Mouse (Mus musculus): ENCODE data around the gene Wdr73. TPM values are rescaled to one million over a fixed set of nuclear protein-coding genes. Genes with fewer than 3 reads are reported as not detected.

Wdr73 gene
- total and polyA plus RNA-seq, 2 experiments from 2014 or later = 33.2 to 35.0 TPM

DNA sequence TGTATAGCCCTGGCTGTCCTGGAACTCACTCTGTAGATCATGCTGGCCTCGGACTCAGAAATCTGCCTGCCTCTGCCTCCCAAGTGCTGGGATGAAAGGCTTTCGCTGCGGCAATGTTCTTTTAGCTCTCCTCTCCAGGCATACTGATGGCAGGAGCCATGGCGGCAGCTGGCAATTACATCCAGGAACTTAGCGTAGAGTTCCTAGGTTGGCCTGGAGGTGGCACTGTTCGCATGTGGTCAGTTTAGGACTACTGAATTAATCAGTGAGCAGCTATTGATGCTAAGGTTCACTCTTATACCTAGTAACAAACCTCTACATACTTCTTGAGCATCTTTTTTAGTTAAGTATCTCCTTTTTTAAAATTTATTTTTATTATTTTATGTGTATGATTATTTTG is 43.9 kb downstream of the Wdr73 start:
- no peak overlapping the region for H3K27ac ChIP-seq (ENCODE audit: low read depth, low read length)
- no peak overlapping the region for H3K9ac ChIP-seq (replicated peaks; ENCODE audit: low read length, poor library complexity, severe bottlenecking)
- 21% methylated on average over 6 of the region's 6 CpGs for WGBS
- ATAC-seq (ENCODE audit: low FRiP score) = no peak
- H3K9me3 ChIP-seq (ENCODE audit: low read length) = no peaks in the 10 kb centered on the region
- no peak overlapping the region for H3K4me2 ChIP-seq (ENCODE audit: low read depth, low read length, poor library complexity, severe bottlenecking)
- H3K36me3 ChIP-seq (ENCODE audit: insufficient read depth, low read length) = no peaks in the 10 kb centered on the region
- peak; percentile 83 for TF ChIP-seq CTCF (IDR thresholded peaks at IDR 0.05)
- no peaks in the 10 kb centered on the region for H3K4me1 ChIP-seq (ENCODE audit: insufficient read depth, low read length)
- no peak overlapping the region for H3K4me3 ChIP-seq (ENCODE audit: low read depth, low read length)
- no peaks in the 10 kb centered on the region for H3K27me3 ChIP-seq (ENCODE audit: insufficient read depth, low read length)
- DNase-seq (ENCODE audit: low spot score) = peak; percentile 84

DNA sequence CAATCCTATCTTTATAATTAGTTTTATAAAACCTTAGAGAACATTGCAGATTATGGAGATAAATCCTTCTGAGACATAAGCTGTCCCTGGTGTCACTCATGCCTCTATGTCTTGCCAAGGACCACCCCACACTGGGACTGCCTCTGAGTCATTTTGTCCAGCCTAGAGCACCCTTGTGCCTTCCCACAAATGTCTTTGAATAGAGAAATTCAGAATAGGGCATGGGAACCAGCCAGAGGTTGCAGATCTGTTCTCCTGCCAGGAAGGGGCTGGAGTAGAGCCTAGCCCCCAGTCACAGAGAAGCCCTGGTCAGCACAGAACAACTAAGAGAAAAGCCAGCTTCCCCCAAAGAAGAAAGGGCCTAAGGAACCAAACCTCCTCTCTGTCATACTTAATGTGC is 45.8 kb downstream of the Wdr73 start:
- H3K4me3 ChIP-seq (ENCODE audit: low read depth, low read length) = no peak overlapping the region
- H3K9ac ChIP-seq (replicated peaks; ENCODE audit: low read length, poor library complexity, severe bottlenecking) = no peak overlapping the region
- H3K9me3 ChIP-seq (ENCODE audit: low read length) = no peaks in the 10 kb centered on the region
- H3K4me1 ChIP-seq (ENCODE audit: insufficient read depth, low read length) = no peaks in the 10 kb centered on the region
- no peak overlapping the region for H3K27ac ChIP-seq (ENCODE audit: low read depth, low read length)
- H3K36me3 ChIP-seq (ENCODE audit: insufficient read depth, low read length) = no peaks in the 10 kb centered on the region
- ATAC-seq (ENCODE audit: low FRiP score) = no peak
- no peak for TF ChIP-seq CTCF (IDR thresholded peaks at IDR 0.05)
- H3K4me2 ChIP-seq (ENCODE audit: low read depth, low read length, poor library complexity, severe bottlenecking) = no peak overlapping the region
- peak; percentile 53 for DNase-seq (ENCODE audit: low spot score)
- H3K27me3 ChIP-seq (ENCODE audit: insufficient read depth, low read length) = no peaks in the 10 kb centered on the region

- Histone ChIP-seq H3K9me3 (ENCODE audit: low read length) (no peaks in the 10 kb centered on the region), H3K4me3 (ENCODE audit: low read depth, low read length) (no peak overlapping the region), H3K9ac (replicated peaks; ENCODE audit: low read length, poor library complexity, severe bottlenecking) (no peak overlapping the region), H3K4me1 (ENCODE audit: insufficient read depth, low read length) (no peaks in the 10 kb centered on the region), H3K36me3 (ENCODE audit: insufficient read depth, low read length) (no peaks in the 10 kb centered on the region), H3K4me2 (ENCODE audit: low read depth, low read length, poor library complexity, severe bottlenecking) (no peak overlapping the region), H3K27ac (ENCODE audit: low read depth, low read length) (no peak overlapping the region), H3K27me3 (ENCODE audit: insufficient read depth, low read length) (no peaks in the 10 kb centered on the region)
- WGBS = 98% methylated on average over 3 of the region's 3 CpGs
- no peak for DNase-seq (ENCODE audit: low spot score)
- TF ChIP-seq CTCF (IDR thresholded peaks at IDR 0.05) = 0 out of 2 replicates have a peak, but pooled peaks have one; percentile 19
- no peak for ATAC-seq (ENCODE audit: low FRiP score)
Measured at GRCm38 (mm10) chr7:80853218-80853617, 47.9 kb downstream of the Wdr73 start.

DNA sequence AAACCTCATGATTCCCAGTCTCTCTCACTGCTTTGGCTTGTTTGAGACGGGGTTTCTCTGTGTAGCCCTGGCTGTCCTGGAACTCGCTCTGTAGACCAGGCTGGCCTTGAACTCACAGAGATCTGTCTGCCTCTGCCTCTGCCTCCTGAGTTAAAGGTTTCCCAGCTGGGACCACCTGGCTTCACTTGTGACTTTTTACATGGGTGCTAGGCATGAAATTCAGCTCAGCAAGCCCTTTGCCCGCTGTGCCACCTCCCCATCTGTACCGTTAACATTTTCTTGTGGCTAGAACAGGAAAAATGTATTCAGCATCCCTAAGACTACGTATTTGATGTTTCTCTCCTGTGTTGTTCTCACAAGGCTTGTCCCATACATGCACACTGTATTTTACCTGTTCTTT is 50.5 kb downstream of the Wdr73 start:
- Histone ChIP-seq H3K4me2 (ENCODE audit: low read depth, low read length, poor library complexity, severe bottlenecking) (no peak overlapping the region), H3K27me3 (ENCODE audit: insufficient read depth, low read length) (no peaks in the 10 kb centered on the region), H3K9ac (replicated peaks; ENCODE audit: low read length, poor library complexity, severe bottlenecking) (no peak overlapping the region), H3K4me1 (ENCODE audit: insufficient read depth, low read length) (no peaks in the 10 kb centered on the region), H3K9me3 (ENCODE audit: low read length) (no peaks in the 10 kb centered on the region), H3K36me3 (ENCODE audit: insufficient read depth, low read length) (no peaks in the 10 kb centered on the region), H3K27ac (ENCODE audit: low read depth, low read length) (no peak overlapping the region), H3K4me3 (ENCODE audit: low read depth, low read length) (no peak overlapping the region)
- TF ChIP-seq CTCF (IDR thresholded peaks at IDR 0.05) = no peak
- ATAC-seq (ENCODE audit: low FRiP score) (no peak), DNase-seq (ENCODE audit: low spot score) (no peak)
- WGBS = 87% methylated on average over 5 of the region's 5 CpGs

DNA sequence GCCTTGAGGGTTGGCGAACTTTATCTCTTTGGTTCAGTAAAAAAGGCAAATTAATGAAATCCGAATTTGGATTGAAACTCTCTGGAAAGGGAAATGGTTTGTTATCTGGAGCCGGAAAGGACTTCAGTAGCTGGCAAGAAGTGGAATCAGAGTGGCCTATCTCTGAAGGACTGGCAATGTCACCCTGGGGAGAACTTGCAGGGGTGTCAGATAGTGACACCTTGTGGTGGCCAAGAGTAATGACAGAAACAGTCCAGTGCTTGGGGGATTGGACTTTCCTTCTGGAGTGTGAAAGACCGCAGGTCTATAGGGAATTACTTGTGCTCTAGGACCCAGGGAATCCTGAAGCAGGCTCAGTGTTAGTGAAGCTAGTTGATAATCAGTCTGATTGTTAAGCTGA is 51.4 kb downstream of the Wdr73 start:
- Histone ChIP-seq H3K27me3 (ENCODE audit: insufficient read depth, low read length) (no peaks in the 10 kb centered on the region), H3K36me3 (ENCODE audit: insufficient read depth, low read length) (no peaks in the 10 kb centered on the region), H3K9ac (replicated peaks; ENCODE audit: low read length, poor library complexity, severe bottlenecking) (no peak overlapping the region), H3K4me2 (ENCODE audit: low read depth, low read length, poor library complexity, severe bottlenecking) (no peak overlapping the region), H3K9me3 (ENCODE audit: low read length) (no peaks in the 10 kb centered on the region), H3K27ac (ENCODE audit: low read depth, low read length) (no peak overlapping the region), H3K4me3 (ENCODE audit: low read depth, low read length) (no peak overlapping the region), H3K4me1 (ENCODE audit: insufficient read depth, low read length) (no peaks in the 10 kb centered on the region)
- DNase-seq (ENCODE audit: low spot score) (peak; percentile 85), ATAC-seq (ENCODE audit: low FRiP score) (no peak)
- 26% methylated on average over 4 of the region's 4 CpGs for WGBS
- TF ChIP-seq CTCF (IDR thresholded peaks at IDR 0.05) = peak; percentile 92

GRCm38 (mm10) chr7:80849267-80849666 is 51.8 kb downstream of the Wdr73 start:
- TF ChIP-seq CTCF (IDR thresholded peaks at IDR 0.05) = no peak
- Histone ChIP-seq H3K4me2 (ENCODE audit: low read depth, low read length, poor library complexity, severe bottlenecking) (no peak overlapping the region), H3K27ac (ENCODE audit: low read depth, low read length) (no peak overlapping the region), H3K9me3 (ENCODE audit: low read length) (no peaks in the 10 kb centered on the region), H3K4me1 (ENCODE audit: insufficient read depth, low read length) (no peaks in the 10 kb centered on the region), H3K36me3 (ENCODE audit: insufficient read depth, low read length) (no peaks in the 10 kb centered on the region), H3K27me3 (ENCODE audit: insufficient read depth, low read length) (no peaks in the 10 kb centered on the region), H3K9ac (replicated peaks; ENCODE audit: low read length, poor library complexity, severe bottlenecking) (no peak overlapping the region), H3K4me3 (ENCODE audit: low read depth, low read length) (no peak overlapping the region)
- WGBS = 92% methylated on average over 2 of the region's 2 CpGs
- ATAC-seq (ENCODE audit: low FRiP score) (no peak), DNase-seq (ENCODE audit: low spot score) (no peak)

Measured in midbrain, postnatal 0 days (tissue).